8 mouse cellular contexts compared by ENCODE assay signal in genomic region chr1:131526371-131527270, GRCm38 (mm10). TPM values are rescaled to one million over a fixed set of nuclear protein-coding genes. Genes with fewer than 3 reads are reported as not detected.
DNase-seq lines count a peak whose midpoint lies in the region; ATAC-seq and TF ChIP-seq lines count a peak whose summit lies in the region.

No protein-coding gene starts in this region.

- under 1% methylated on average over 77 of the region's 81 CpGs for WGBS in forebrain, embryonic 14.5 days

- H3K9me3 ChIP-seq in forebrain, embryonic 14.5 days (replicated peaks; ENCODE audit: control insufficient read depth, low read length) = no peaks in the 10 kb centered on the region

- peak overlapping the region; percentile 78 for H3K4me3 ChIP-seq in forebrain, embryonic 14.5 days (ENCODE audit: low read depth, low read length)
- H3K4me3 ChIP-seq in left cerebral cortex, adult 2 months = peak overlapping the region; percentile 92

- peak overlapping the region; percentile 86 for H3K9ac ChIP-seq in forebrain, embryonic 14.5 days (ENCODE audit: low read length)

- TF ChIP-seq CTCF in left cerebral cortex, adult 2 months (IDR thresholded peaks at IDR 0.05) = peak; percentile 25

- peak overlapping the region; percentile 93 for H3K27ac ChIP-seq in forebrain, embryonic 14.5 days (ENCODE audit: low read depth, low read length)
- H3K27ac ChIP-seq in left cerebral cortex, adult 2 months = peak overlapping the region; percentile 96

- intact Hi-C loops in heart, postnatal 25 days (cut with DNase I) = loop anchor here (2.0 to 5.0 kb wide), 4 partner anchors 44 to 179 kb away; no protein-coding TSS in a partner anchor
- intact Hi-C loops in left cerebral cortex, adult 2 months (cut with DNase I) = loop anchor here (2.0 to 10.0 kb wide), 4 partner anchors 44 to 234 kb away; no protein-coding TSS in a partner anchor

- ATAC-seq in forebrain, embryonic 14.5 days = peak; percentile 35

- no peaks in the 10 kb centered on the region for H3K27me3 ChIP-seq in forebrain, embryonic 14.5 days (replicated peaks; ENCODE audit: control insufficient read depth, insufficient read depth, low read length)

- H3K4me2 ChIP-seq in forebrain, embryonic 14.5 days (ENCODE audit: low read length) = peak overlapping the region; percentile 90

- peaks cover 43% of the 10 kb centered on the region for H3K4me1 ChIP-seq in forebrain, embryonic 14.5 days (ENCODE audit: control insufficient read depth, insufficient read depth, low read length)

- no peaks in the 10 kb centered on the region for H3K36me3 ChIP-seq in forebrain, embryonic 14.5 days (ENCODE audit: control insufficient read depth, insufficient read depth, low read length)

- DNase-seq in MEL-GATA-1-ER (ENCODE audit: extremely low read depth, low read depth) = peak; percentile 59
- peak; percentile 43 for DNase-seq in c-Kit-positive CD71-positive TER-119-positive erythroid progenitor cells, embryonic 14.5 days (ENCODE audit: low spot score)
- DNase-seq in forebrain, embryonic 14.5 days (ENCODE audit: low spot score) = peak; percentile 71
- peak; percentile 58 for DNase-seq in heart, postnatal 25 days (ENCODE audit: low spot score)
- DNase-seq in left cerebral cortex, adult 2 months (ENCODE audit: extremely low spot score in 1 of 2, low spot score in 2 of 2) = peak; percentile 64 to 68
- peak; percentile 79 to 87 for DNase-seq in lung, postnatal 4 days
- DNase-seq in retina, postnatal 7 days (ENCODE audit: low read depth, low spot score) = peak; percentile 42
- peak; percentile 25 for DNase-seq in urinary bladder, postnatal 10 days (ENCODE audit: low spot score)

RNA-seq across cellular contexts. Expression of gene Srgap2, which starts 0.5 kb away (rescaled TPM):
- 15.3 and 22.4 TPM in 2 replicates for polyA plus RNA-seq in forebrain, embryonic 14.5 days (2014; fragmentation: Nextera tagmentation; extraction: Ambion mirVana)
- total RNA-seq in heart, postnatal 25 days (2021) = 10 to 100 TPM; 22.8 to 24.3 TPM
- 10 to 100 TPM; 86.4 to 89.3 TPM for total RNA-seq in left cerebral cortex, adult 2 months (2021)

RNA-seq across cellular contexts. Expression of gene Fam72a, which starts 1.1 kb away (rescaled TPM):
- 2.3 and 2.7 TPM in 2 replicates for polyA plus RNA-seq in forebrain, embryonic 14.5 days (2014; fragmentation: Nextera tagmentation; extraction: Ambion mirVana)
- under 1 TPM; 0.73 to 0.88 TPM for total RNA-seq in heart, postnatal 25 days (2021)
- total RNA-seq in left cerebral cortex, adult 2 months (2021) = 1 to 10 TPM in 1 of 2 experiments, under 1 TPM in 1; 0.96 to 1.3 TPM

Comparison
In these comparisons a context has a peak if more than half of its experiments do, and no peak if none do; other contexts are left out.
1. Peak in every context shown above with its lines: DNase-seq, ATAC-seq, H3K4me3 ChIP-seq and H3K27ac ChIP-seq.
2. DNase-seq: peak in every context shown above with its lines; median percentile 83 in lung, postnatal 4 days; 71 in forebrain, embryonic 14.5 days; 66 in left cerebral cortex, adult 2 months; 59 in MEL-GATA-1-ER; 58 in heart, postnatal 25 days; 43 in c-Kit-positive CD71-positive TER-119-positive erythroid progenitor cells, embryonic 14.5 days; 42 in retina, postnatal 7 days; 25 in urinary bladder, postnatal 10 days.